Comparison of ENCODE assay signal across 8 mouse cellular contexts in genomic region chr7:19796697-19797588, GRCm38 (mm10). TPM values are rescaled to one million over a fixed set of nuclear protein-coding genes. Genes with fewer than 3 reads are reported as not detected.
DNase-seq lines count a peak whose midpoint lies in the region; ATAC-seq and TF ChIP-seq lines count a peak whose summit lies in the region.

Cblc (minus strand) TSS chr7:19796809.

- H3K9ac ChIP-seq in forebrain, embryonic 11.5 days (ENCODE audit: low read length) = no peak within 1 kb of the TSS
- no peak within 1 kb of the TSS for H3K9ac ChIP-seq in forebrain, embryonic 12.5 days
- no peak within 1 kb of the TSS for H3K9ac ChIP-seq in hindbrain, embryonic 14.5 days
- peak within 1 kb of the TSS; percentile 46 for H3K9ac ChIP-seq in limb, embryonic 13.5 days
- H3K9ac ChIP-seq in midbrain, embryonic 16.5 days (ENCODE audit: low read depth, low read length) = peak within 1 kb of the TSS; percentile 6; the same call in 1 of the 2 replicates

- no peak within 1 kb of the TSS for H3K27ac ChIP-seq in forebrain, embryonic 11.5 days (ENCODE audit: low read depth, low read length)
- no peak within 1 kb of the TSS for H3K27ac ChIP-seq in forebrain, embryonic 12.5 days
- no peak within 1 kb of the TSS for H3K27ac ChIP-seq in gastrocnemius, adult 2 months
- no peak within 1 kb of the TSS for H3K27ac ChIP-seq in hindbrain, embryonic 14.5 days
- H3K27ac ChIP-seq in limb, embryonic 13.5 days = no peak within 1 kb of the TSS
- no peak within 1 kb of the TSS for H3K27ac ChIP-seq in midbrain, embryonic 16.5 days (ENCODE audit: low read length)

- intact Hi-C loops in gastrocnemius, adult 2 months (cut with DNase I) = no loop called here

- no peaks in the 10 kb centered on the region for H3K36me3 ChIP-seq in forebrain, embryonic 11.5 days (ENCODE audit: control insufficient read depth, insufficient read depth, low read length)
- H3K36me3 ChIP-seq in forebrain, embryonic 12.5 days (replicated peaks) = no peaks in the 10 kb centered on the region
- no peaks in the 10 kb centered on the region for H3K36me3 ChIP-seq in hindbrain, embryonic 14.5 days (replicated peaks; ENCODE audit: control insufficient read depth, insufficient read depth)
- no peaks in the 10 kb centered on the region for H3K36me3 ChIP-seq in limb, embryonic 13.5 days
- no peaks in the 10 kb centered on the region for H3K36me3 ChIP-seq in midbrain, embryonic 16.5 days (ENCODE audit: control insufficient read depth, insufficient read depth, low read length)
- H3K36me3 ChIP-seq in splenic B cell, adult 2 months (ENCODE audit: control insufficient read depth, insufficient read depth, low read length, poor library complexity, severe bottlenecking) = no peaks in the 10 kb centered on the region

- H3K9me3 ChIP-seq in forebrain, embryonic 11.5 days (ENCODE audit: control insufficient read depth, low read length) = no peaks in the 10 kb centered on the region
- no peaks in the 10 kb centered on the region for H3K9me3 ChIP-seq in forebrain, embryonic 12.5 days
- H3K9me3 ChIP-seq in hindbrain, embryonic 14.5 days (ENCODE audit: control insufficient read depth, low read length) = no peaks in the 10 kb centered on the region
- H3K9me3 ChIP-seq in limb, embryonic 13.5 days = no peaks in the 10 kb centered on the region
- no peaks in the 10 kb centered on the region for H3K9me3 ChIP-seq in midbrain, embryonic 16.5 days (replicated peaks; ENCODE audit: control insufficient read depth, low read length, poor library complexity, severe bottlenecking)

- ATAC-seq in forebrain, embryonic 11.5 days (replicated peaks; ENCODE audit: low FRiP score) = 0 out of 2 replicates have a peak, but pooled peaks have one; percentile 18
- ATAC-seq in forebrain, embryonic 12.5 days (ENCODE audit: low FRiP score) = no peak
- peak; percentile 17; the same call in 1 of the 2 replicates for ATAC-seq in hindbrain, embryonic 14.5 days (ENCODE audit: low FRiP score)
- ATAC-seq in limb, embryonic 13.5 days (ENCODE audit: low FRiP score, low read depth) = peak; percentile 46; the same call in 1 of the 2 replicates
- no peak; the same call in 1 of the 2 replicates for ATAC-seq in midbrain, embryonic 16.5 days

- no peak within 1 kb of the TSS for H3K4me3 ChIP-seq in forebrain, embryonic 11.5 days (ENCODE audit: low read depth, low read length)
- H3K4me3 ChIP-seq in forebrain, embryonic 12.5 days (replicated peaks) = no peak within 1 kb of the TSS; the same call in 1 of the 2 replicates
- peak within 1 kb of the TSS; percentile 57 for H3K4me3 ChIP-seq in gastrocnemius, adult 2 months
- no peak within 1 kb of the TSS for H3K4me3 ChIP-seq in hindbrain, embryonic 14.5 days (replicated peaks; ENCODE audit: low read length)
- peak within 1 kb of the TSS; percentile 33 for H3K4me3 ChIP-seq in limb, embryonic 13.5 days
- H3K4me3 ChIP-seq in midbrain, embryonic 16.5 days (ENCODE audit: low read depth, low read length) = no peak within 1 kb of the TSS

- no peak within 1 kb of the TSS for H3K4me2 ChIP-seq in forebrain, embryonic 11.5 days (ENCODE audit: low read depth, low read length, severe bottlenecking)
- H3K4me2 ChIP-seq in forebrain, embryonic 12.5 days = no peak within 1 kb of the TSS
- H3K4me2 ChIP-seq in hindbrain, embryonic 14.5 days (replicated peaks) = no peak within 1 kb of the TSS
- peak within 1 kb of the TSS; percentile 44 for H3K4me2 ChIP-seq in limb, embryonic 13.5 days (replicated peaks)
- H3K4me2 ChIP-seq in midbrain, embryonic 16.5 days (ENCODE audit: low read length) = no peak within 1 kb of the TSS

- 4% methylated on average over 32 of the region's 32 CpGs for WGBS in forebrain, embryonic 11.5 days
- WGBS in forebrain, embryonic 12.5 days = 2% methylated on average over 32 of the region's 32 CpGs
- 6% methylated on average over 32 of the region's 32 CpGs for WGBS in hindbrain, embryonic 14.5 days
- 2% methylated on average over 31 of the region's 32 CpGs for WGBS in limb, embryonic 13.5 days
- WGBS in midbrain, embryonic 16.5 days = 2% methylated on average over 32 of the region's 32 CpGs

- peak; percentile 86 for DNase-seq in forebrain, embryonic 11.5 days (ENCODE audit: low spot score)
- DNase-seq in cerebellum, adult 9-11 months = peak; percentile 26
- peak; percentile 86 for DNase-seq in gastrocnemius, adult 2 months
- DNase-seq in hindbrain, embryonic 14.5 days (ENCODE audit: low spot score) = peak; percentile 36
- DNase-seq in splenic B cell, adult 2 months (ENCODE audit: low read depth, low spot score) = peak; percentile 93

- peak; percentile 95 for TF ChIP-seq CTCF in gastrocnemius, adult 2 months (IDR thresholded peaks at IDR 0.05)

- no peaks in the 10 kb centered on the region for H3K4me1 ChIP-seq in forebrain, embryonic 11.5 days (replicated peaks; ENCODE audit: control insufficient read depth, insufficient read depth, low read length)
- H3K4me1 ChIP-seq in forebrain, embryonic 12.5 days = no peaks in the 10 kb centered on the region
- H3K4me1 ChIP-seq in hindbrain, embryonic 14.5 days (replicated peaks; ENCODE audit: control insufficient read depth, insufficient read depth, low read length) = no peaks in the 10 kb centered on the region
- no peaks in the 10 kb centered on the region for H3K4me1 ChIP-seq in limb, embryonic 13.5 days
- H3K4me1 ChIP-seq in midbrain, embryonic 16.5 days (ENCODE audit: control insufficient read depth, insufficient read depth, low read length) = peaks cover 2% of the 10 kb centered on the region; the same call in 1 of the 2 replicates

- H3K27me3 ChIP-seq in forebrain, embryonic 11.5 days (ENCODE audit: control insufficient read depth, insufficient read depth, low read length) = peaks cover 17% of the 10 kb centered on the region
- H3K27me3 ChIP-seq in forebrain, embryonic 12.5 days = peaks cover 33% of the 10 kb centered on the region
- peaks cover 26% of the 10 kb centered on the region for H3K27me3 ChIP-seq in hindbrain, embryonic 14.5 days (ENCODE audit: control insufficient read depth, insufficient read depth, low read length)
- H3K27me3 ChIP-seq in limb, embryonic 13.5 days = peaks cover 43% of the 10 kb centered on the region
- peaks cover 19% of the 10 kb centered on the region for H3K27me3 ChIP-seq in midbrain, embryonic 16.5 days (ENCODE audit: control insufficient read depth, insufficient read depth, low read depth, low read length)
- 0 out of 2 replicates have a peak, but pooled peaks cover 2% of the 10 kb centered on the region for H3K27me3 ChIP-seq in splenic B cell, adult 2 months (ENCODE audit: control insufficient read depth, insufficient read depth, low read length, poor library complexity, severe bottlenecking)

RNA-seq across cellular contexts. Expression of gene Cblc, which starts in this region (rescaled TPM):
- 0.28 and 0.84 TPM in 2 replicates for polyA plus RNA-seq in forebrain, embryonic 11.5 days (2014; fragmentation: Nextera tagmentation; extraction: Ambion mirVana)
- polyA plus RNA-seq in forebrain, embryonic 12.5 days (2016; fragmentation: Nextera tagmentation; extraction: Ambion mirVana) = 0.47 and 0.56 TPM in 2 replicates
- not detected for total RNA-seq in gastrocnemius, adult 2 months (2021)
- polyA plus RNA-seq in hindbrain, embryonic 14.5 days (2014; fragmentation: Nextera tagmentation; extraction: Ambion mirVana) = not detected in 2 replicates
- polyA plus RNA-seq in limb, embryonic 13.5 days (2015; fragmentation: Nextera tagmentation; extraction: Ambion mirVana) = 4.2 and 4.9 TPM in 2 replicates
- 0.44 and 0.49 TPM in 2 replicates for polyA plus RNA-seq in midbrain, embryonic 16.5 days (2015; fragmentation: Nextera tagmentation; extraction: Ambion mirVana)

Comparison
In these comparisons a context has a peak if more than half of its experiments do, and no peak if none do; other contexts are left out.
1. Peak in DNase-seq and ATAC-seq in forebrain, embryonic 11.5 days; RNA of the gene not detected or under 1 TPM.
2. Peak in DNase-seq and H3K4me3 ChIP-seq in gastrocnemius, adult 2 months; RNA of the gene not detected or under 1 TPM.
3. Peak in DNase-seq and ATAC-seq in hindbrain, embryonic 14.5 days; RNA of the gene not detected or under 1 TPM.
4. DNase-seq: peak in every context shown above with its lines; median percentile 93 in splenic B cell, adult 2 months; 86 in forebrain, embryonic 11.5 days; 86 in gastrocnemius, adult 2 months; 36 in hindbrain, embryonic 14.5 days; 26 in cerebellum, adult 9-11 months.
5. H3K9ac ChIP-seq: peak in limb, embryonic 13.5 days (single experiment) and midbrain, embryonic 16.5 days (single experiment); none in forebrain, embryonic 11.5 days (single experiment), forebrain, embryonic 12.5 days (single experiment) and hindbrain, embryonic 14.5 days (single experiment).